Mouse (Mus musculus) spleen, adult 2 months (tissue): ENCODE measurements around the gene Cbl. TPM values are rescaled to one million over a fixed set of nuclear protein-coding genes. Genes with fewer than 3 reads are reported as not detected.

Source experiments
- DNase-seq, 2 experiments: peaks; one replicate each; pipeline versions ENCODE4 v3.0.0 to v3.0.0-alpha.2; 2012 to 2021; ENCODE audit warnings: low spot score in 2 of 2, low read depth in 1 of 2
- H3K27ac ChIP-seq: fragments of 200-500 bp; 2 replicates; pipeline ENCODE4 v1.5.1; 2012; ENCODE audit warnings: low read length, inconsistent platforms; ENCODE audit not compliant: insufficient read depth
- H3K27me3 ChIP-seq: fragments of 200-500 bp; 2 replicates; pipeline ENCODE4 v1.6.1; 2012; ENCODE audit warnings: mild to moderate bottlenecking, moderate library complexity, low read length, inconsistent platforms; ENCODE audit not compliant: control insufficient read depth, insufficient read depth
- H3K36me3 ChIP-seq: fragments of 200-500 bp; 2 replicates; pipeline ENCODE4 v1.6.1; 2012; ENCODE audit warnings: mild to moderate bottlenecking, low read length, inconsistent platforms; ENCODE audit not compliant: control insufficient read depth, insufficient read depth
- H3K4me1 ChIP-seq: fragments of 200-500 bp; 2 replicates; pipeline ENCODE4 v1.6.1; 2011; ENCODE audit warnings: inconsistent platforms; ENCODE audit not compliant: control insufficient read depth, insufficient read depth, insufficient read length
- H3K4me3 ChIP-seq: fragments of 200-500 bp; 2 replicates; pipeline ENCODE4 v1.5.1; 2011; ENCODE audit warnings: mild to moderate bottlenecking, inconsistent platforms; ENCODE audit not compliant: insufficient read depth, insufficient read length; ENCODE audit errors: extremely low read depth
- CTCF ChIP-seq: fragments of 200-500 bp; IDR thresholded peaks from 2 replicates; pipeline ENCODE4 v1.5.1; 2011; ENCODE audit warnings: mild to moderate bottlenecking, inconsistent platforms; ENCODE audit not compliant: insufficient read depth, insufficient read length, insufficient replicate concordance; ENCODE audit errors: extremely low read depth
- POLR2A ChIP-seq: fragments of 200-500 bp; IDR thresholded peaks from 2 replicates; pipeline ENCODE4 v1.6.1; 2011; ENCODE audit warnings: low read depth, low read length, inconsistent platforms
- WGBS: fragments of 180-500 bp; shearing (Covaris S2); methylation state at CpG from one replicate; pipeline ENCODE4 v1.1.7; 2018; 5-methylcytosine and 5-hydroxymethylcytosine counted together
- polyA plus RNA-seq: library from polyadenylated mRNA; depleted of rRNA; stranded (reverse); fragments of >200 nt; gene quantifications from 2 replicates; pipeline ENCODE4 v1.2.3, GENCODE M21; 2012

Cbl gene
- polyA plus RNA-seq, 1 experiment, result 16.1 TPM

DNA sequence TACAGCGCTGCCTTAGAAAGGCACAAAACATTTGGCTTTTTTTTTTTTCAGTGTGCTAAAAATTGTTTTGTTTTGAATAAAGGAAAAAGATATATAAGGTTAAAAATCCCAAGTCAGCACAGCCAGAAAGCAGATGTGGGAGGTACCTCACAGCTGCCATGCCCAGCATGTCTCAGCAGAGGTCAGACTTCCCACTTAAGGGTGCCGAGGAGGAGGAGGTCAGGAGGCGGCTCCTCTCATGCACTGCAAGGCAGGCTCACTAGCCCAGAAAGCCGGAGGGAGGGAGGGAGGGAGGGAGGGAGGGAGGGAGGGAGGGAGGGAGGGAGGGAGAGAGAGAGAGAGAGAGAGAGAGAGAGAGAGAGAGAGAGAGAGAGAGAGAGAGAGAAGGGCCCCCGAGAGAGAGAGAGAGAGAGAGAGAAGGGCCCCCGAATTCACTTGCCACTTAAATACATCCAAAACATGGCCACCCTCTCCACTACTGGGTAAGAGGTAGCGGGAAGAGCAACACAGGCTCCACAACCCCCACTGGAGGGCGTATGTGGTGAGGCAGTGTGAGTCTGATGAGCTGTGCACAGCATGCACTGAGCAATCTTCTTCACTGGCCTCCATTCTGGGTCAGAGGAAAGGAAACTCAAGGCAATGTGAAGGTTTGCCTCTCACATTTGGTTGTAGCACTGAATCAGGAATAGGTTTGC, 89.7 kb downstream of the Cbl start:
- Histone ChIP-seq H3K27ac (no peak overlapping the region), H3K4me1 (no peaks in the 10 kb centered on the region), H3K36me3 (peaks cover 20% of the 10 kb centered on the region), H3K27me3 (no peaks in the 10 kb centered on the region), H3K4me3 (no peak overlapping the region)
- DNase-seq, result no peak
- no peak for TF ChIP-seq CTCF
- no peak for TF ChIP-seq POLR2A
- 65% methylated on average over 6 of the region's 8 CpGs for WGBS

DNA sequence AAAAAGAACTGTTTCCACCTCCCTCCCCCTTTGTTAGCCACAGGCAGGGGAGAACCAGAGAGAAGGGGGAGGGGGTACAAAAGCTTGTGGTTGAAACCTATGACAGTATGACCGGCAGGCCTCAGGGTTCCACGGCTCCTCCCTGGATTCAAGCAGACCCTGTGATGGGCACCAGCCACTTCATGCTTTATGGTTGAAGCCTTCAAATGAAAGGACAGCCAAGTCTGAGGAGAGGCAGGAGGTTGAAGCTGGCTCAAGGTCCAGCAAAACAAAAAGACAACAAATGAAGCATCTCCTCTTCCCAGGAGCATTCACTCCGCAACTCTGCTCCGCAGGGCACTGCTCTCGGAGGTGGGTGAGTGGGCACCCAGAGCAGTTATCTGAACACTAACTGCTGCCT, 90.4 kb downstream of the Cbl start:
- WGBS, result 90% methylated on average over 5 of the region's 5 CpGs
- Histone ChIP-seq H3K36me3 (peaks cover 17% of the 10 kb centered on the region), H3K4me1 (no peaks in the 10 kb centered on the region)

DNA sequence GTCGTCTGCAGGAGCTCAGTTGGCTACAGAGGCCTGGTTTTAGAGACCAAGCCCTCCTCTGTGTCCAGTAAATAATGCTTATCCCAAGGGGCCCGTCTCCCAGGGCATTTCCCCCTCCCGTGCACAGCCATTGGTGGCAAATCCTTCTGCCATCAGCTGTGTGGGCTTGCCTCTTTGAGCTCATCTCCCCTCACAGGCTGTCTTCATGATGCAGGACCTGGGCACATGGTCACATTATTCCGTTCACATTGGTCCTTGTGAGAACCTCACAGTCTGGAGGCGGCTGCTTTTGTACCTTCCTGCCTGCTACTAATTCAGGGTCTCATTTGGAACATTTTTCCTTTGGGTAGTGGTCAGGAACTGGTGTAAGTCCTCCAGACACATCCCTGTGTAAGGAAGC, 91.9 kb downstream of the Cbl start:
- H3K27ac ChIP-seq, result no peak overlapping the region
- no peaks in the 10 kb centered on the region for H3K27me3 ChIP-seq
- H3K4me3 ChIP-seq, result no peak overlapping the region
- TF ChIP-seq CTCF, result no peak
- TF ChIP-seq POLR2A, result no peak
- peaks cover 17% of the 10 kb centered on the region for H3K36me3 ChIP-seq
- DNase-seq, result no peak
- H3K4me1 ChIP-seq, result no peaks in the 10 kb centered on the region
- WGBS, result 87% methylated on average over 5 of the region's 5 CpGs

More for the DNA sequence above, 90.4 kb downstream of the Cbl start:
- H3K4me3 ChIP-seq, result no peak overlapping the region
- TF ChIP-seq POLR2A, result no peak
- no peaks in the 10 kb centered on the region for H3K27me3 ChIP-seq
- DNase-seq, result no peak
- H3K27ac ChIP-seq, result no peak overlapping the region

DNA sequence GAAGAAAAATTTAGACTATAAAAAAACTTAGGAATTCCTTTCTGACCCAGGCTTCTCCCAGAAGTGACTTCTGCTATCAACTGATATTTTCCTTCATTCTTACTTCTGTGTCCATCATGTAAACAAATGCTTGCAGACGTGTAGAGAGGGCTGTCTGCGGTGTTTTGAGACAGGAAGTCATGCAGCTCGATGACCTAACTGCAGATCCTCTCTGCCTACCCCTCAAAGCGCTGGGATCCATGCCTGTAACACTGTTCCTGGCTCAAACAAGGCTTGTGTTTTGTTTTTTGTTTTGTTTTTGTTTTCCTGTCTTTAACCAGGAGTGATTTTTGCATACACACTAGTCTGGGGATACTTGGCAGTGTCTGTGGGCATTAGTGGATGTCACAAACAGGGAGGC, 96.0 kb downstream of the Cbl start:
- Histone ChIP-seq H3K36me3 (peaks cover 2% of the 10 kb centered on the region; the same call in 1 of the 2 replicates), H3K4me3 (no peak overlapping the region), H3K27me3 (peaks cover 9% of the 10 kb centered on the region), H3K27ac (no peak overlapping the region), H3K4me1 (peaks cover 4% of the 10 kb centered on the region; the same call in 1 of the 2 replicates)
- TF ChIP-seq CTCF (no peak), POLR2A (no peak)
- WGBS, result 15% methylated on average over 4 of the region's 4 CpGs
- DNase-seq, result no peak

DNA sequence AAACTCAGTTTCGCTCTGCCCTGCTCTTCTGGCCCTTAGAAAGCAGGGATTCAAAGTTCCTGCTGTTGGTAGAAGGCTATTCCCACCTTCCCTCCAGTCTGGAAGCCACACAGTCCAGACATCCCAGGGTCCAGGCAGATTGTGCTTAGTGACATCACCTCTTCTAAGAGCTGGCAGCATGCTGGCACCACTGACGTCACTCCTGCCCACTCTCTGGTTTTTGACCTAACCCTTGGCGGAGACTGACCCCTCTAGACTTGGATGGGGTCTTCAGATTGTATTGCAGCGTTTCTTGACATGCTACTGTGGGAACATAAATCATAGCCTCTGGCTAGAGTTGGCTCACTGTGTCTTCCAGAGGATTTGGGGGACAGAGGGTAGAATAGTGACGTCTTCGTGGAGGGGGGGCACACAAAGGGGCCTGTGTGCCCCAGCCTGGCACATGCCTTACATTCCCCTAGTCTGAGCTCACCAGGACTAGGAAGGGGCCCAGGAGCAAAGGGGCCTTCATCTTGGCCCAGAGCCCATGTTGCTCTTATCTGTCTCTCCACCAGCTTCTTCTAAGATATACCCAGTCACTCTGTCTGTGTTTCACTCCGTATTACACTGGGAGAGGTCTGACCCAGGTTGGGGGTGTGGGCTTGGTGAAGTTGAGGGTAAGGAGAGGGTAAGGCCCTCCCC, 98.0 kb downstream of the Cbl start:
- H3K27me3 ChIP-seq, result peaks cover 9% of the 10 kb centered on the region
- no peak for DNase-seq
- no peak for TF ChIP-seq POLR2A
- no peak for TF ChIP-seq CTCF
- no peak overlapping the region for H3K4me3 ChIP-seq
- WGBS, result 65% methylated on average over 7 of the region's 7 CpGs
- H3K27ac ChIP-seq, result no peak overlapping the region
- H3K4me1 ChIP-seq, result peaks cover 6% of the 10 kb centered on the region; the same call in 1 of the 2 replicates
- H3K36me3 ChIP-seq, result no peaks in the 10 kb centered on the region

DNA sequence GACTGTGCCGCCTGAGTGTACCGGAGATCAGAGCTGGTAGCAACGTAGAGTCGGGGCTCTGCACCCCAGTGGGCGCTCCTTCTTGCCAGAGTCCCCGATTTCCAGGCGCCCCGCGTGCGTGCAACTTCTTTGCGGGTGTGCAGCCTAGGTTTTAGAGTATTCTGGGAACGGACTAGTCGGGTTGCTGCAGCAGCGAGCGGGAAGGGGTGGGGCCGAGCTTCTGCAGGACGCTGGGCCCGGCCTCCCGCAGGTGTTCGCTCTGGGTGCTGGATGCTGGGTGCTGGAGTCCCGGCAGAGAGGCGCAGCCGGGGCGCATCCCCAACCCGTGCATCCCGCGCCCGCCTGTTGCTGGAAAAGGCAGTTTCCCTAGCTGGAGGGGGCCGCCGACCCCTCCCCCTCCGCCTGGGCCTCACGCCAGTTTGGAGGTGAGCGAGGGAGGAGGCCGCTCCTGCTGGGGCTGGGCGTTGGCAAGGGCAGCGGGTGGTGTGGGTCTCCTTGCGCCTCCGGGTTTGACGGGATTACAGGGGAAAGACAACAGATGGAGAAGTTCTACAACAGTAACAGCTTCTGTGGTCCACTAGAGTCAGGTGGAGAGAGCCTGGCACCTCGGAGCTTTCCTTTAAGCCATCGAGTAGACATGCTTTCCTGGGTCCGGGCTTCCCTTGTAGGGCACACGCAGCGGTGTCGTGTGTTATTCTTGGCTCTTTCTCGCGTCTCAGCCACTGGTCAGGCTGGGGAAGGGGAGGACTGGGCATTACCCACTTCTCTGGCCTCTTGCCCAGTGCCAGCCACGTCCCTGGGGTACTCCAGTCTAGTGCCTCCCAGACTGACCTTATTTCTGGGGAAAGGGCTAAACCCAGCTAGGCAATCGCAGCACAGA, 98.8 kb downstream of the Cbl start:
- Histone ChIP-seq H3K4me1 (peaks cover 12% of the 10 kb centered on the region), H3K27ac (no peak overlapping the region), H3K4me3 (peak overlapping the region; percentile 43; the same call in 1 of the 2 replicates), H3K27me3 (peaks cover 9% of the 10 kb centered on the region), H3K36me3 (no peaks in the 10 kb centered on the region)
- TF ChIP-seq CTCF, result no peak
- TF ChIP-seq POLR2A, result no peak
- WGBS, result 5% methylated on average over 48 of the region's 49 CpGs
- no peak for DNase-seq
